Mouse (Mus musculus): ENCODE measurements around the gene Slc50a1. TPM values are rescaled to one million over a fixed set of nuclear protein-coding genes. Genes with fewer than 3 reads are reported as not detected.

Slc50a1 gene
- polyA plus RNA-seq, 1 experiment from 2014 or later: 58.5 TPM

DNA sequence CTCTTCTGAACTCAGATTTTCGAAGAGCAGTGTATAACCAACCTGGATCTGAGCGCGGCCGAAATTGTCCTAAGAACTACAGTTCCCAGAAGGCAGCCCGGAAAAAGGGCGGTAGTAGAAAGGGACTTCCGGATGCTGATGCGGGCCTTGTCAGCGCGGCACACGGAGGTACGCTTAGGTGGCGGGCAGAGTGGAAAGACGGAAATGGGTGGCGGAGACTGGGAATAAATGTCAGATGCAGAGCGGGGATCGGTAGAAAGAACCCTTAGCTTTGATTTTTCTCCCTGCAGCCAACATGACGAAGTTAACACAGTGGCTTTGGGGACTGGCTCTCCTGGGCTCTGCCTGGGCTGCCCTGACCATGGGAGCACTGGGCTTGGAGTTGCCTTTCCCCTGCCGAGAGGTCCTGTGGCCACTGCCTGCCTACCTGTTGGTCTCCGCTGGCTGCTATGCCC lies 3.9 kb downstream of the Slc50a1 start:
- Histone ChIP-seq H3K9ac (replicated peaks) (peak overlapping the region; percentile 89), H3K27ac (peak overlapping the region; percentile 83), H3K36me3 (peaks cover 3% of the 10 kb centered on the region; the same call in 1 of the 2 replicates), H3K4me2 (peak overlapping the region; percentile 91), H3K4me3 (replicated peaks) (peak overlapping the region; percentile 76), H3K27me3 (no peaks in the 10 kb centered on the region), H3K4me1 (replicated peaks) (peaks cover 35% of the 10 kb centered on the region), H3K9me3 (no peaks in the 10 kb centered on the region)
- ATAC-seq (ENCODE audit: insufficient number of reproducible peaks, insufficient read depth, low FRiP score, low TSS enrichment, low read depth): peak; percentile 64
- WGBS: under 1% methylated on average over 20 of the region's 20 CpGs

DNA sequence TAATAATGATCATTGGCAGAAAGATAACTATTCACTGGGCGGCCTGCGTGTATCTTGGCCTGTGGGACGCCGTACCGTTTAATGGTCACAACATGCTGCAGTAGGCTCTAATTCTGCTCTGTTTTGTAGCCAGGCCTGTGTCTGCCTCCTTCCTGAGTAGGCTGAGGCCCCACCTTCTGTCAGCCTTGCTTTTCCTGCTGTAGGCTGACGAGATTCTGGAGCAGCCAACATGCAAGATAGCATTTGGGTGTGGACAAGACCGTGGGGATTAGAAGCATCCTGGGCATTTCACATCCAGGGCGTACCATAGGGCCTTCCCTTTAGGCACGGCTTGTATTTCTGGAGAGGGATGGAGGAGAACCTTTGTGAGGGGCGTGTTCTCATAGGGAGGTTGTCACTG lies 8.0 kb downstream of the Slc50a1 start:
- no peak for ATAC-seq (ENCODE audit: insufficient number of reproducible peaks, insufficient read depth, low FRiP score, low TSS enrichment, low read depth)

DNA sequence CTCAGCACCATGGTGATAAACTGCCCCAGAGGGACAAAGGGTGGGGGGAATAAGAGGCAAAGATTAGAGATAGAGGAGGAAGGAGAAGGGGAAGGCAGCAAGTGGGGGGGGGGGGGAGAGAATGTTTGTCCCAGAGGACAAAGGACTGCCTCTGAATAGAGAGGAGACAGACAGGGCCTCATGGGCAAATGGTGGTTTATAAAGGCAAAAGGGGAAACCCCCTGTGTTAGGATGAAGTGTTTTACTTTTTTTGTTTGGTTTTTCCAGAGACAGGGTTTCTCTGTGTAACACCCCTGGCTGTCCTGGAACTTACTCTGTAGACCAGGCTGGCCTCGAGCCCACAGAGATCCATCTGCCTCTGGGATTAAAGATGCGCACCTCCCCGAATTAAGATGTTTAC lies 10.2 kb downstream of the Slc50a1 start:
- Histone ChIP-seq H3K9ac (replicated peaks) (no peak overlapping the region), H3K27ac (no peak overlapping the region), H3K9me3 (no peaks in the 10 kb centered on the region), H3K36me3 (no peaks in the 10 kb centered on the region), H3K27me3 (peaks cover 7% of the 10 kb centered on the region; the same call in 1 of the 2 replicates), H3K4me1 (replicated peaks) (no peaks in the 10 kb centered on the region), H3K4me3 (replicated peaks) (no peak overlapping the region), H3K4me2 (no peak overlapping the region)
- 74% methylated on average over 3 of the region's 3 CpGs for WGBS
- ATAC-seq (ENCODE audit: insufficient number of reproducible peaks, insufficient read depth, low FRiP score, low TSS enrichment, low read depth): no peak

More for the DNA sequence above, 8.0 kb downstream of the Slc50a1 start:
- Histone ChIP-seq H3K4me3 (replicated peaks) (no peak overlapping the region), H3K9ac (replicated peaks) (no peak overlapping the region), H3K4me2 (no peak overlapping the region), H3K27me3 (peaks cover 7% of the 10 kb centered on the region; the same call in 1 of the 2 replicates), H3K36me3 (no peaks in the 10 kb centered on the region), H3K9me3 (no peaks in the 10 kb centered on the region), H3K27ac (no peak overlapping the region), H3K4me1 (replicated peaks) (peaks cover 8% of the 10 kb centered on the region; the same call in 1 of the 2 replicates)
- 71% methylated on average over 10 of the region's 10 CpGs for WGBS

- no peak within 1 kb of the TSS for H3K4me2 ChIP-seq
- no peak for ATAC-seq (ENCODE audit: insufficient number of reproducible peaks, insufficient read depth, low FRiP score, low TSS enrichment, low read depth)
- no peak within 1 kb of the TSS for H3K27ac ChIP-seq
- no peak within 1 kb of the TSS for H3K9ac ChIP-seq (replicated peaks)
- H3K4me1 ChIP-seq (replicated peaks): no peaks in the 10 kb centered on the region
- no peaks in the 10 kb centered on the region for H3K36me3 ChIP-seq
- WGBS: 46% methylated on average over 7 of the region's 7 CpGs
- peaks cover 7% of the 10 kb centered on the region; the same call in 1 of the 2 replicates for H3K27me3 ChIP-seq
- H3K9me3 ChIP-seq: no peaks in the 10 kb centered on the region
- no peak within 1 kb of the TSS for H3K4me3 ChIP-seq (replicated peaks)
Observed at GRCm38 (mm10) chr3:89259076-89259475, 11.3 kb downstream of the Slc50a1 start, which contains the start of gene Dpm3. TSS of gene Dpm3 (plus strand) at chr3:89259358.

- Histone ChIP-seq H3K4me2 (no peak overlapping the region), H3K9ac (replicated peaks) (no peak overlapping the region), H3K9me3 (no peaks in the 10 kb centered on the region), H3K36me3 (no peaks in the 10 kb centered on the region), H3K4me1 (replicated peaks) (peaks cover 9% of the 10 kb centered on the region), H3K4me3 (replicated peaks) (no peak overlapping the region), H3K27ac (no peak overlapping the region), H3K27me3 (peaks cover 7% of the 10 kb centered on the region; the same call in 1 of the 2 replicates)
- WGBS: 92% methylated on average over 5 of the region's 5 CpGs
- no peak for ATAC-seq (ENCODE audit: insufficient number of reproducible peaks, insufficient read depth, low FRiP score, low TSS enrichment, low read depth)
Observed at GRCm38 (mm10) chr3:89256177-89256576, 14.2 kb downstream of the Slc50a1 start.

DNA sequence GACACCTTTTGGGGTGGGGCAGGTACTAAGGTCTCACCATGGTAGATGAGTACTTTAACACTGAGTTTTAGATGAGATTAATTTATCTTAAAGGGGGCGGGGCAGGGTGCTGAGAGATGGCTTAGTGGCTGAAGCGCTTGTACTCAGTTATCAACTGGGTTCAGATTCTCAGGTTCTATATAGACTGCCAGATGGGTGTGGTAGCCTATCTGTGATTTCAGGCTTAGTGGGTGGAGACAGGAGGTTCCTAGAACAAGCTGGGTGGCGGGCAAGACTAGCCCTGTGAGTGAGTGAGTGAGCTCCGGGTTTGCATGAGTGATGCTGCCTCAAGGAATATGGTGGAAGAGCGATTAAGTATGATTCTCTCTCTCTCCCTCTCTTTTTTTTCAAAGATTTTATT lies 15.4 kb downstream of the Slc50a1 start:
- H3K9me3 ChIP-seq: no peaks in the 10 kb centered on the region
- ATAC-seq (ENCODE audit: insufficient number of reproducible peaks, insufficient read depth, low FRiP score, low TSS enrichment, low read depth): no peak
- H3K27ac ChIP-seq: no peak overlapping the region
- peaks cover 18% of the 10 kb centered on the region for H3K4me1 ChIP-seq (replicated peaks)
- WGBS: 91% methylated on average over 5 of the region's 5 CpGs
- H3K4me2 ChIP-seq: no peak overlapping the region
- no peak overlapping the region for H3K4me3 ChIP-seq (replicated peaks)
- no peaks in the 10 kb centered on the region for H3K36me3 ChIP-seq
- no peak overlapping the region for H3K9ac ChIP-seq (replicated peaks)
- H3K27me3 ChIP-seq: peaks cover 7% of the 10 kb centered on the region; the same call in 1 of the 2 replicates

- 0 out of 2 replicates have a peak overlapping the region, but pooled peaks have one; percentile 23 for H3K9ac ChIP-seq (replicated peaks)
- WGBS: 7% methylated on average over 17 of the region's 17 CpGs
- no peak for ATAC-seq (ENCODE audit: insufficient number of reproducible peaks, insufficient read depth, low FRiP score, low TSS enrichment, low read depth)
Observed at GRCm38 (mm10) chr3:89251365-89251895, 18.9 kb downstream of the Slc50a1 start.

GRCm38 (mm10) chr3:89250435-89251040 lies 19.8 kb downstream of the Slc50a1 start:
- Histone ChIP-seq H3K36me3 (peaks cover 27% of the 10 kb centered on the region), H3K4me1 (replicated peaks) (peaks cover 37% of the 10 kb centered on the region), H3K9me3 (no peaks in the 10 kb centered on the region), H3K9ac (replicated peaks) (no peak overlapping the region), H3K4me2 (peak overlapping the region; percentile 42; the same call in 1 of the 2 replicates), H3K4me3 (replicated peaks) (0 out of 2 replicates have a peak overlapping the region, but pooled peaks have one; percentile 9), H3K27me3 (no peaks in the 10 kb centered on the region), H3K27ac (0 out of 2 replicates have a peak overlapping the region, but pooled peaks have one; percentile 53)
- no peak for ATAC-seq (ENCODE audit: insufficient number of reproducible peaks, insufficient read depth, low FRiP score, low TSS enrichment, low read depth)
- WGBS: 20% methylated on average over 7 of the region's 7 CpGs

More at GRCm38 (mm10) chr3:89251365-89251895, 18.9 kb downstream of the Slc50a1 start:
- peak overlapping the region; percentile 9; the same call in 1 of the 2 replicates for H3K4me3 ChIP-seq (replicated peaks)
- no peaks in the 10 kb centered on the region for H3K9me3 ChIP-seq
- peaks cover 31% of the 10 kb centered on the region for H3K4me1 ChIP-seq (replicated peaks)
- peak overlapping the region; percentile 42 for H3K4me2 ChIP-seq
- H3K27ac ChIP-seq: 0 out of 2 replicates have a peak overlapping the region, but pooled peaks have one; percentile 2
- H3K36me3 ChIP-seq: peaks cover 27% of the 10 kb centered on the region
- no peaks in the 10 kb centered on the region for H3K27me3 ChIP-seq

DNA sequence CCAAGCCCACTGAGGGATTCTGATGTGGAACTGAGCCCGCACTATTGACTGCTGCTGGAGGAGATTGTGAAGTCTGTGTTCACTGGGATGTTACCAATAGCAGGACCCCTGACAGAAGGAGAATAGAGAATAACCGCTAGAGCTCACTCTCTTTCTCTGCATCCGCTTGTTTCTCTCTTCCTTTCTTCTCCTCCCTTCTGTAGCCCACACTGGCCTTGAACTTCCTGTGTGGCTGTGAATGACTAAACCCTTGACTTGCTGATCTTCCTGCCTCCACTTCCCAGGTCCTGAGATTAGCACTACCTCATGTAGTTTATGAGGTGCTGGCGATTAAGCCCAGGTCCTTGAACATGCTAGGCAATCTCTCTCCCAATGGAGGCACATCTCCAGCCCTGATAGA lies 22.9 kb downstream of the Slc50a1 start:
- WGBS: 81% methylated on average over 4 of the region's 4 CpGs
- Histone ChIP-seq H3K9me3 (no peaks in the 10 kb centered on the region), H3K27me3 (no peaks in the 10 kb centered on the region), H3K4me2 (peak overlapping the region; percentile 93), H3K36me3 (peaks cover 27% of the 10 kb centered on the region), H3K27ac (no peak overlapping the region), H3K4me1 (replicated peaks) (peaks cover 60% of the 10 kb centered on the region), H3K9ac (replicated peaks) (peak overlapping the region; percentile 85), H3K4me3 (replicated peaks) (peak overlapping the region; percentile 82)
- ATAC-seq (ENCODE audit: insufficient number of reproducible peaks, insufficient read depth, low FRiP score, low TSS enrichment, low read depth): no peak

GRCm38 (mm10) chr3:89246261-89247100 lies 23.9 kb downstream of the Slc50a1 start, which contains the start of gene Trim46:
TSS of gene Trim46 (minus strand) at chr3:89246309.
- no peaks in the 10 kb centered on the region for H3K27me3 ChIP-seq
- peak within 1 kb of the TSS; percentile 77 for H3K27ac ChIP-seq
- peak; percentile 43 for ATAC-seq (ENCODE audit: insufficient number of reproducible peaks, insufficient read depth, low FRiP score, low TSS enrichment, low read depth)
- WGBS: under 1% methylated on average over 41 of the region's 42 CpGs
- peaks cover 35% of the 10 kb centered on the region for H3K36me3 ChIP-seq
- H3K4me2 ChIP-seq: peak within 1 kb of the TSS; percentile 93
- no peaks in the 10 kb centered on the region for H3K9me3 ChIP-seq
- H3K4me1 ChIP-seq (replicated peaks): peaks cover 54% of the 10 kb centered on the region
- peak within 1 kb of the TSS; percentile 85 for H3K9ac ChIP-seq (replicated peaks)
- peak within 1 kb of the TSS; percentile 82 for H3K4me3 ChIP-seq (replicated peaks)

Measured in limb, embryonic 12.5 days (tissue).